Mouse (Mus musculus) heart, postnatal 0 days (tissue): ENCODE measurements around the gene Hexdc.

Source experiments
- CTCF ChIP-seq: IDR thresholded peaks from 2 replicates; pipeline ENCODE4 v1.5.1; 2016; ENCODE audit warnings: antibody characterized with exemption, control low read depth, low read depth
- EP300 ChIP-seq: IDR thresholded peaks from 2 replicates; pipeline ENCODE4 v1.6.1; 2016; ENCODE audit warnings: antibody characterized with exemption, low read depth

DNA sequence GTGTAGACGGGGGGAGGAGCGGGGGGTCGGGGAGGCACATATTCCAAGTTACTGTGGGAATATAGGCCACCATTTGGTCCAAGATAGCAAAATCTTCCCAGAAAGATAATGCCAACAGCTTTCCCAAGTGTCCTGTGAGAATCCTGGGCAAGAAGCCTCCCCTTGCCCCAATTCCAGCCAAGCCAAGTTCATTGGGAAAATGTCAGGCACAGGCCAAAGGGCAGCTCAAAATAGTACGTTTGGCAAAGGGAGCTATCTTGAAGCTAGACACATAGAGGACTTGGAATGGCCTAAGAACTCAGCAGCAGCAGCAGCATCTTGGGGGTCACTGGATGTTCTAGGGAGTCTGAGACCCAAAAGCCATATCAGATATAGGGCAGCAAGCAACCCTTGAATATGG is 40.5 kb upstream of the Hexdc start:
- TF ChIP-seq CTCF, result no peak
- no peak for TF ChIP-seq EP300
